Mouse (Mus musculus): ENCODE measurements around the gene Ifnar2. TPM values are rescaled to one million over a fixed set of nuclear protein-coding genes. Genes with fewer than 3 reads are reported as not detected.

Gene Ifnar2
- total and polyA plus RNA-seq, 2 experiments from 2014 or later = 31.0 to 49.8 TPM

DNA sequence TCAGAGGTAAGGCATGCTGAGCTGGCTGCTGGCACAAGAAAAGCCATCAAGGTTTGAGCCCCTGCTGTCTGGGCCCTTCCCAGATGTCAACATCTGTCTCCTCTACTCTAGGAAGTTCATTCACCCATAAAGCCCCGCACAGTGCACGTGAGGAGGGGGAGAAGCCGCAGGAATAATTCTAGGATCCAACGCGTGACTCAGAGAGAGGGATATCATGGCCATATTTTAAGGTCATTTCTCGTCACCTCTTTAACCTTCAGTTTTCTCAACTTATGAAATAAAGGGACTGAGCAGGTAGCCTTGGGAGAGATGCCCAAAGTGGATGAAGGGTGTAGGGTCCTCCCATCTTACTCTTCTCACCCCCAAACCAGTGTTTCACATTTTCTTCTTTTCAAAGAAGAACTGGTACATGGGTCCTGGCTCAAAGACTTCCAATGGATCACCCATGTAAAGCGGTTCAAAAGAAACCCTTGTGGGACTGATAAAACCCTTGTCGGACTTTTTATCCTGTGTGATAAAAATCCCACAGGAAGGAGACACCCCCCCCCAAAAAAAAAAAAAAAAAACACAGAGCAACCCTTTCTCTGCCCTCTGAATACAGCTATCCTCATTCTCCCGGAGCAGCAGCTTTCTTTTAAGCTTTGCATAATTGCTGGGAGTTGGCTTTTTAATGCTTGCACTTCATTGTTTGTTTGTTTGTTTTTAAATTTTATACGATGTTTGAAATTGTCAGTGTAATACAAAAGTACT is 32.4 kb downstream of the Ifnar2 start:
- peaks cover 16% of the 10 kb centered on the region for H3K4me1 ChIP-seq (ENCODE audit: control insufficient read depth, insufficient read depth)
- H3K9ac ChIP-seq (replicated peaks; ENCODE audit: low read depth, low read length) = peak overlapping the region; percentile 75; the same call in 1 of the 2 replicates
- H3K4me3 ChIP-seq (ENCODE audit: low read depth, low read length) = no peak overlapping the region
- 74% methylated on average over 10 of the region's 10 CpGs for WGBS
- no peak for TF ChIP-seq CTCF (IDR thresholded peaks at IDR 0.05; ENCODE audit: low read depth)
- TF ChIP-seq EP300 (IDR thresholded peaks at IDR 0.05; ENCODE audit: low read depth) = no peak
- H3K4me2 ChIP-seq (ENCODE audit: low read depth, low read length) = no peak overlapping the region; the same call in 1 of the 2 replicates
- ATAC-seq (ENCODE audit: insufficient read depth, low read depth) (no peak), DNase-seq (ENCODE audit: low spot score) (no peak)
- H3K27ac ChIP-seq (ENCODE audit: low read depth) = peak overlapping the region; percentile 89; the same call in 1 of the 2 replicates
- H3K9me3 ChIP-seq (replicated peaks; ENCODE audit: control insufficient read depth, low read length) = no peaks in the 10 kb centered on the region
- H3K36me3 ChIP-seq (replicated peaks; ENCODE audit: control insufficient read depth, insufficient read depth, low read length) = peaks cover 24% of the 10 kb centered on the region; the same call in 1 of the 2 replicates
- no peaks in the 10 kb centered on the region for H3K27me3 ChIP-seq (ENCODE audit: control insufficient read depth, insufficient read depth, low read length)

DNA sequence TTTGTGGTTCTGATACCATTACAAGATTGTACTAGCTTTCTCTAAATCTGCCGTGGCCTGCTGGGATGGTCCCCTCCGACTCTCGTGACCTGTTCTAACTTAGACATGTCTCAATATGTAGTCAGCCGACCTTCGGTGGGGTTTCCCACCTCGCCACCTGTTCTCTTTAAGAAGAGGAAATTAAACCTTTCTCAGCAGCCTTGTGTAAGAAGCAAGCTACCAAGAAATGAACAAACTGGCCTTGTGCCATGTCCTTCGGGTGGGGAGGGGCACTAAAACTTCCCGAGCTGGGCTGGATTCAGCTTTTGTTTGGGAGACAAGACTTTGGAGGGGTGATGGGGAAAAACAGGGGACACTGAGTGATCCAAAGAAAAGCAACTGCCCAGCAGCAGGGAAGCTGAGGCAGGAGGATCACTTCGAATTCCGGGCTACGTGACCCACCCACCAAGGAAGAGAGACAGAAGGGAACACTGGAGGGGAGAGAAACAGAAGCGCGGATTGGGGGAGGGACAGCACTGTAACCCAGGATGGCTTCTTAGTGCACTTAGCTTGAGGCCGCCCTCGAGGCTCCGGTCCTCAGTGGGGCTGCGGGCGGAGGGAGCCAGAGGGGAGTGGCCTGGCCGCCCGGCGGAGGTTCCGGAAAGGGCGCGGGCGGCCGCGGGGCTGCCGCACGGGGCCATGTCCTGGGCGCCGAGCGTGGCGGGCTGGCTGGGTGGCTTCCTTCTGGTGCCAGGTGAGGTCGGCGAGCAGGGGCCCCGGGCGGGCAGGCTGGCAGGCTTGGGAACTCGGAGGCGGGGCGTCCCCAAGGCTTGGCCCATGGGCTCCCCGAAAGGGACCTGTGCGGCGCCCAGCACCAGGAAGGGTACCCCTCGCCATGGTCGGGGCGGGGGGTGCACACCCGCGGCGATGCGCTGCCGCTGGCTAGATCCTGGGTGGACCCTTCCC is 33.3 kb downstream of the Ifnar2 start, which contains the start of gene Il10rb:
Gene Il10rb (plus strand): TSS at position 525 of the 945 bp plus-strand sequence.
- ATAC-seq (ENCODE audit: insufficient read depth, low read depth) = peak; percentile 85
- H3K9ac ChIP-seq (replicated peaks; ENCODE audit: low read depth, low read length) = peak within 1 kb of the TSS; percentile 75
- no peaks in the 10 kb centered on the region for H3K9me3 ChIP-seq (replicated peaks; ENCODE audit: control insufficient read depth, low read length)
- H3K27ac ChIP-seq (ENCODE audit: low read depth) = peak within 1 kb of the TSS; percentile 89
- peaks cover 20% of the 10 kb centered on the region for H3K4me1 ChIP-seq (ENCODE audit: control insufficient read depth, insufficient read depth)
- peaks cover 25% of the 10 kb centered on the region for H3K36me3 ChIP-seq (replicated peaks; ENCODE audit: control insufficient read depth, insufficient read depth, low read length)
- H3K4me3 ChIP-seq (ENCODE audit: low read depth, low read length) = peak within 1 kb of the TSS; percentile 66
- peak; percentile 73 for DNase-seq (ENCODE audit: low spot score)
- WGBS = 4% methylated on average over 44 of the region's 51 CpGs
- no peak for TF ChIP-seq CTCF (IDR thresholded peaks at IDR 0.05; ENCODE audit: low read depth)
- TF ChIP-seq EP300 (IDR thresholded peaks at IDR 0.05; ENCODE audit: low read depth) = no peak
- no peaks in the 10 kb centered on the region for H3K27me3 ChIP-seq (ENCODE audit: control insufficient read depth, insufficient read depth, low read length)
- peak within 1 kb of the TSS; percentile 66 for H3K4me2 ChIP-seq (ENCODE audit: low read depth, low read length)

DNA sequence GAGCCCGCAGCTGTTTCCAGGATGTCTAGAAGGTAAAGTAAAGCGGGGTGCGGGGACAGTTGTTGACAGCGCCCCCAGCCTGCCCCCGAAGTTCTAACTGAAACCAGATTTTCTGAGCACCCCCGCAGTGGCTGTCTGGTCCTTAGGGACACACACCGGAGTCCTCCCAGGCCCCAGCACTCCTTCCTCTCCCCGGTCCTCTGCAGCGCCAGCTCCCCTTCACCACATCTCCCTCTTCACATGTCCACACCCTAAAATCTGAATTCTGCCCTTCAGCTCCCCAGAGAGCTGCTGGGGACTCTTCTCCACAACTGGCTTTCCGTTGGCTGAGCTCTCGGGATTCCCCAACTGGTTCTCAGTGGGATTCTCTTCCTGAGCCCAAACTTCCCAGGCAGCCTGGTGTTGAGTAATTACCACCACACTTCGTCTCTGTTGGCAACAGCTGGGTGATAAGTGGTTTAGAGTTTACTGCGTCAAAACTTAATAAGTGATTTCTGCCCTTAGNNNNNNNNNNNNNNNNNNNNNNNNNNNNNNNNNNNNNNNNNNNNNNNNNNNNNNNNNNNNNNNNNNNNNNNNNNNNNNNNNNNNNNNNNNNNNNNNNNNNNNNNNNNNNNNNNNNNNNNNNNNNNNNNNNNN is 34.1 kb downstream of the Ifnar2 start:
- ATAC-seq (ENCODE audit: insufficient read depth, low read depth) (peak; percentile 46), DNase-seq (ENCODE audit: low spot score) (peak; percentile 79)
- Histone ChIP-seq H3K9ac (replicated peaks; ENCODE audit: low read depth, low read length) (peak overlapping the region; percentile 75), H3K27me3 (ENCODE audit: control insufficient read depth, insufficient read depth, low read length) (no peaks in the 10 kb centered on the region), H3K4me2 (ENCODE audit: low read depth, low read length) (peak overlapping the region; percentile 66), H3K36me3 (replicated peaks; ENCODE audit: control insufficient read depth, insufficient read depth, low read length) (peaks cover 27% of the 10 kb centered on the region), H3K4me3 (ENCODE audit: low read depth, low read length) (peak overlapping the region; percentile 66), H3K9me3 (replicated peaks; ENCODE audit: control insufficient read depth, low read length) (no peaks in the 10 kb centered on the region), H3K4me1 (ENCODE audit: control insufficient read depth, insufficient read depth) (peaks cover 20% of the 10 kb centered on the region), H3K27ac (ENCODE audit: low read depth) (peak overlapping the region; percentile 89)
- WGBS = 0% methylated on average over 13 of the region's 13 CpGs
- TF ChIP-seq EP300 (IDR thresholded peaks at IDR 0.05; ENCODE audit: low read depth) = no peak
- TF ChIP-seq CTCF (IDR thresholded peaks at IDR 0.05; ENCODE audit: low read depth) = no peak

DNA sequence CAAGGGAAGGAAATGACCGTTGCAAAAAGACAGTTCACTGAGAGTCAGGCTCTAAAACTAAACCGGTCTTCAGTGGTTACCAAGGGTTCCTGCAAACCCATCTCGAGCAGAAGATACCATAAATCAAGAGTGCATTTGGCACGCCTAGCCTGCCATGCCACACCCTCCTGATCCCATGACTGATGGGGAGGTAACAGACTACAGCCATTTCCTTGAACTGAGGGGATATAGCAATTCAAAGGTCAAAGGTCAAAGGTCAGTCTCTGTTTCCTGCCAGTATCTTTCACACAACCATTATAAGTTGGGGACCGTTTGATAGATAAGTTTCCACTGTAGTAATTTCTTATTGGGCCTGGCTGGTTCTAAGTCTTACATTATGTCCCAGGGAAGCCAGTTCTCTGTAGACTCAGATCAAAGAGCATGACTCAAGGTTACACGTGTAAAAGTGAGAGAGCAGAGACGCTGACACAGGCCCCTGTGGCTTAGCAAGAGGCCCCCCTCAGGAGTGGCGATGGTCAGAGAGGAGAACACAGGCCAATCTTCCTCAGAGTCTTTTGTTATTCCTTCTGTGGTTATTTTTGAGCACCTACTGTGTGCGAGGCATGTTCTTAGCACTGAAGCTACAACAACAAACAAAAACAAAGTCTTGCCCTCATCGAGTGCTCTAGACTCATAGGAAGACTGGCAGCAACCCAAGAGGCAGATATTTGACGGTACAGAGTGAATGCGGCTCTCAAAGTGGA is 40.7 kb downstream of the Ifnar2 start:
- peak overlapping the region; percentile 45 for H3K27ac ChIP-seq (ENCODE audit: low read depth)
- TF ChIP-seq CTCF (IDR thresholded peaks at IDR 0.05; ENCODE audit: low read depth) (no peak), EP300 (IDR thresholded peaks at IDR 0.05; ENCODE audit: low read depth) (no peak)
- H3K36me3 ChIP-seq (replicated peaks; ENCODE audit: control insufficient read depth, insufficient read depth, low read length) = peaks cover 70% of the 10 kb centered on the region

More for the DNA sequence above, 40.7 kb downstream of the Ifnar2 start:
- H3K4me3 ChIP-seq (ENCODE audit: low read depth, low read length) = no peak overlapping the region
- H3K27me3 ChIP-seq (ENCODE audit: control insufficient read depth, insufficient read depth, low read length) = no peaks in the 10 kb centered on the region
- 50% methylated on average over 12 of the region's 12 CpGs for WGBS
- no peak overlapping the region for H3K4me2 ChIP-seq (ENCODE audit: low read depth, low read length)
- no peak overlapping the region for H3K9ac ChIP-seq (replicated peaks; ENCODE audit: low read depth, low read length)
- no peaks in the 10 kb centered on the region for H3K9me3 ChIP-seq (replicated peaks; ENCODE audit: control insufficient read depth, low read length)
- H3K4me1 ChIP-seq (ENCODE audit: control insufficient read depth, insufficient read depth) = peaks cover 21% of the 10 kb centered on the region
- ATAC-seq (ENCODE audit: insufficient read depth, low read depth) (no peak), DNase-seq (ENCODE audit: low spot score) (no peak)
